Mouse (Mus musculus): ENCODE measurements at regions not wholly inside any gene's neighbourhood (a gene's known extent, or its start where the extent isn't known, plus 50 kb on each side); places are given as distances from the start of the nearest gene placed in this dataset.

DNA sequence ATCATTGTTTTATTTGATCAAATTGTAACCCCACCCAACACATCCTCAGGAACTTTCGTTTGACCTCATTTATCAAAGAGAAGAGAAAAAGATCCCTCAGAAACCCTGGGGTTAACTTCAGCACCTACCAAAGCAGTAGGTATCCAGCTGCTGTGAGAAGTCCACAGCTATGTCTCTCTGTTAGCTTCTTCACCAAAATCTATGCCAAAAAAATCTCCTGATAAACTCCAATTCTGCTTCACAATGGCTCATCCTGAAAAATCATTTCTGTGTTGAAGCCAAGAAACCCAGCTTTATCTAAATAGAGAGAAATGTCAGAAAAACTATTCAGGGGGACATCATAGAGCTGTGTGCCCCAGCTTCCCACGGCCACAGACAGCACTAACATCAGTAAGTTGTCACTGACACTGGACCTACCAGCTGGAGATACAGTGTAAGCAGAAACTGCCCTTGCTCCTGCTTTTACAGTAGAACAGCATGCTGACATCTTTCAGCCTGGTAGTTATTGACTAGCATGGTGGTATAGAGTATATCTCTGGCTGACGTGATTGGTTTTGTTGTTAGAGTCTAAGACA lies 146.4 kb downstream of the Rchy1 start:
- Histone ChIP-seq H3K9me3 (replicated peaks; ENCODE audit: low read length) (no peaks in the 10 kb centered on the region), H3K4me1 (replicated peaks; ENCODE audit: insufficient read depth, low read length) (no peaks in the 10 kb centered on the region), H3K9ac (ENCODE audit: low read depth, low read length) (no peak overlapping the region), H3K4me2 (ENCODE audit: low read length) (no peak overlapping the region), H3K27me3 (ENCODE audit: insufficient read depth, low read length) (no peaks in the 10 kb centered on the region), H3K27ac (no peak overlapping the region), H3K4me3 (replicated peaks; ENCODE audit: low read depth, low read length) (no peak overlapping the region), H3K36me3 (ENCODE audit: insufficient read depth, low read length) (no peaks in the 10 kb centered on the region)
- no peak for TF ChIP-seq CTCF (IDR thresholded peaks at IDR 0.05; ENCODE audit: low read depth)
- DNase-seq (ENCODE audit: low spot score) (no peak), ATAC-seq (replicated peaks; ENCODE audit: low FRiP score, low read depth) (no peak)
- WGBS: 82% methylated on average over 3 of the region's 3 CpGs

DNA sequence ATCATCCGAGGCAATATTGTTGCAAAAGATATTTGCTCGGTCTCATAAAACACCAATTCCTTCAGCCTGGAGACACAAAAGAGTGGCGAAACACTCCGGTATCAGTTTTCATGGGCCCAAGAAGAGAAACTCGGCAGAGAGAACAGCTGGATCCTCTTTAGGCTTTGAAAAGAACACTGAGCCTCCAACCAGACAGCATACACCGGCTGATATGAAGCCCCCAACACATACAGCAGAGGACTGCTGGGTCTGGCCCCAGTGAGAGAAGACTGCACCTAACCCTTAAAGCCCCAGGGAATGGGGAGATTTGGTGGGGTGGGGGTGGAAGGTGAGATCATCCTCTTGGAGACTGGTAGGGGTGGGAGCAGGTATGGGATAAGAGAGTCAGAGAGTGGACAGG lies 147.9 kb downstream of the Rchy1 start:
- no peak for DNase-seq (ENCODE audit: low spot score)
- Histone ChIP-seq H3K27me3 (ENCODE audit: insufficient read depth, low read length) (no peaks in the 10 kb centered on the region), H3K9me3 (replicated peaks; ENCODE audit: low read length) (no peaks in the 10 kb centered on the region), H3K36me3 (ENCODE audit: insufficient read depth, low read length) (no peaks in the 10 kb centered on the region), H3K9ac (ENCODE audit: low read depth, low read length) (no peak overlapping the region), H3K4me3 (replicated peaks; ENCODE audit: low read depth, low read length) (no peak overlapping the region), H3K4me2 (ENCODE audit: low read length) (no peak overlapping the region), H3K4me1 (replicated peaks; ENCODE audit: insufficient read depth, low read length) (no peaks in the 10 kb centered on the region), H3K27ac (no peak overlapping the region)
- ATAC-seq (replicated peaks; ENCODE audit: low FRiP score, low read depth): no peak; the same call in 1 of the 2 replicates
- WGBS: 39% methylated on average over 6 of the region's 6 CpGs
- no peak for TF ChIP-seq CTCF (IDR thresholded peaks at IDR 0.05; ENCODE audit: low read depth)

DNA sequence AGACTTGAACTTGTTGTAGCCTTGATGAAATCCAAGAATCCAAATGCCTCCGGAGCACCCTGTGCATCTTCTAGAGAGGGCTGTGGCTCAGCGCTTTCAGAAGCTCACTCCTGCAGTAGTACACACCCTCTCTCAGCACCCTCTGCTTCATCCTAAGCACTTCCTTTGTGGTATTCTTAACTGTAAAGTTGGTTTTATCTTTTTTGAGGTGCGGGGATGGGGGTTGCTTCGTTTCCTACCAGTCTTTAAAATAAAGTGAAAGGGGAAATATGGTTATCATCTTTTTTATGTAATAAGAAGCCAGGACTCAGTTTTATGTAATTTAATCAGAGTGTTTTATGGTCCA lies 148.5 kb downstream of the Rchy1 start:
- no peaks in the 10 kb centered on the region for H3K27me3 ChIP-seq (ENCODE audit: insufficient read depth, low read length)
- DNase-seq (ENCODE audit: low spot score): no peak
- no peaks in the 10 kb centered on the region for H3K9me3 ChIP-seq (replicated peaks; ENCODE audit: low read length)
- H3K4me3 ChIP-seq (replicated peaks; ENCODE audit: low read depth, low read length): no peak overlapping the region
- H3K27ac ChIP-seq: no peak overlapping the region
- no peaks in the 10 kb centered on the region for H3K36me3 ChIP-seq (ENCODE audit: insufficient read depth, low read length)
- ATAC-seq (replicated peaks; ENCODE audit: low FRiP score, low read depth): no peak
- H3K4me1 ChIP-seq (replicated peaks; ENCODE audit: insufficient read depth, low read length): no peaks in the 10 kb centered on the region
- TF ChIP-seq CTCF (IDR thresholded peaks at IDR 0.05; ENCODE audit: low read depth): no peak
- H3K9ac ChIP-seq (ENCODE audit: low read depth, low read length): no peak overlapping the region
- H3K4me2 ChIP-seq (ENCODE audit: low read length): no peak overlapping the region
- WGBS: 43% methylated on average over 4 of the region's 4 CpGs

DNA sequence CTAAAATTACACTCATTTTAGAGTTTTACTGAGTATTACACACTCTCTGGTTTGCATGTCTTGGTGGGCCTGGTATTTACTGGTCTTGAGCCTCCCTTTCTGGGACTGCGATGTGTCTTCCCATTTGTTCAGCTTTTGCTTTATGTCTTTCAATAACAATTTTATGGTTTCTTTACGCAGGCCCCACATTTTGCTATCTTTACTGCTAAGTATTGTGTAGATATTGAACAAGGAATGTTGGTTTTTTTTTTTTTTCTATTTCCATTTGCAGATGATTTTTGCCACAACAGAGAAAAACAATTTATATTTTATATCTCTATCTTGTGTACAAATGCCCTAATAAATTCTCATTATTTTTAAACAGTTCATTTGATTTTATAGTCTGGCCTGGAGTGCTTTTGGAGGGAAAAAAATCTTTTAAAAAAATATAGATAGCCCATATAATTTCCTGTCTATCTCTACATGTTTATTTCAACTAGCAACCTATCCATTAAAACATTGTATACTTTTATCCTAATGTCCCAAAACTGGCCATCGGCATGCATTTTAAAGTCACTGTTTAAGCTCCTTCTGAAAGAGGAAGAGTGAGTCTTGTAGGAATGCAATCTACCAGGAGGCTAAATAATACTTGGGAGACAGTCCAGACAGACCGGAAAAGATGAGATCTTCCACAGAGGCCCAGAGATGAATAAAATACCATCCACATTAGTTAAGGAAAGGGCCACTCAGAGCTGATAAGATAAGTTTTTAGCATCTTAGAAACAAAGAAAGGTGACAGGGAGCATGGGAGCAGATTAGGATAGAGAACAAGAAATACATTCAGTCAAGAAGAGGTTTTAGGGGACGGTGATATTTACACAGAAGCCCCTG lies 149.1 kb downstream of the Rchy1 start:
- Histone ChIP-seq H3K27ac (no peak overlapping the region), H3K36me3 (ENCODE audit: insufficient read depth, low read length) (no peaks in the 10 kb centered on the region), H3K9ac (ENCODE audit: low read depth, low read length) (no peak overlapping the region), H3K9me3 (replicated peaks; ENCODE audit: low read length) (no peaks in the 10 kb centered on the region), H3K4me3 (replicated peaks; ENCODE audit: low read depth, low read length) (no peak overlapping the region), H3K4me1 (replicated peaks; ENCODE audit: insufficient read depth, low read length) (no peaks in the 10 kb centered on the region), H3K27me3 (ENCODE audit: insufficient read depth, low read length) (no peaks in the 10 kb centered on the region), H3K4me2 (ENCODE audit: low read length) (no peak overlapping the region)
- ATAC-seq (replicated peaks; ENCODE audit: low FRiP score, low read depth): no peak
- TF ChIP-seq CTCF (IDR thresholded peaks at IDR 0.05; ENCODE audit: low read depth): no peak
- 71% methylated on average over 5 of the region's 5 CpGs for WGBS
- no peak for DNase-seq (ENCODE audit: low spot score)

DNA sequence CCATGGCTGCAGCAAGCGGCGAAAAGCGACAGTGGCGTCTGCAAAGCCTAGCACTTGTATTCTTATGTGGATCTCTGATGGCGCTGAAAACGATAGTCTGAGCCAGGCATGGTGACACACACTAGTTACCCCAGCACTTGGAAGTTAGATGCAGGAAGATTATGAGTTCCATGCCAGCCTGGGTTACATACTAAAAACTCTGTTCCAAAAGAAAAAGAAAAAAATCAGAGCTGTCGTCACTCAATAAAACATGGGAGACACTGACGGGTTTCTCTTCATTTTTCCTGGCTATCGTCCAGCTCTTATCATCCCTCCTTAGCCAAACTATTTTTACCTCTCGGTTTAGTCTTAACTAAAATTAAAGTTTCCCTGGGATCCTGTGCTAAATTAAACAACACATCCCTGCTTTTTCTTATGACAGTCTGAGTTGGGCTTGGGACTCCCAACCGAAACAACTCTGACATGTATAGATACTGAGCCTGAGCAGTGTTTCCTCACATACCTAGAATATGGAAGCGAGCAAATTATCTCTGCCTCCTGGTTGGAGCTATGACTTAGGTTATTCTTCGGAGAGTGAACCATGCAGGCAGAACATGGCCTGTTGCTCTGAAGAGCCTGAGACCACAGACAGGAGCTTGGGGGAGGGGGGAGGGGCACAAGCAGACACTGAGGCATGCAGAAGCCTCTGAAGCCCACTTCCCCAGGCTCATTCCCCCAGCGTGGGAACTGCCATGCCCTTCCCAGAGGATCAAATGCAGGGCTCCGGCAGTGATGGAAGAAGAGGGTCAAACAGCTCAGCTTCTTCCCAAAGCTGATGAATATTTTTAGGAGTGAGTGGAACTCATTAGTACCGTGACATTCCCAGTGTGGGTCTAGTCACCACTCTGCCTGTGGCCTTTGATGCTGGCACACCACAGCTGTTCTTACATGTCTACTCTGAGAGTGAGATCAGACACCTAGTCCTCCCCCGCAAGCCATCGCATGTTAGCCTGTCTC lies 155.5 kb downstream of the Rchy1 start:
- no peaks in the 10 kb centered on the region for H3K4me1 ChIP-seq (replicated peaks; ENCODE audit: insufficient read depth, low read length)
- no peaks in the 10 kb centered on the region for H3K9me3 ChIP-seq (replicated peaks; ENCODE audit: low read length)
- no peaks in the 10 kb centered on the region for H3K27me3 ChIP-seq (ENCODE audit: insufficient read depth, low read length)
- H3K4me2 ChIP-seq (ENCODE audit: low read length): no peak overlapping the region
- H3K4me3 ChIP-seq (replicated peaks; ENCODE audit: low read depth, low read length): no peak overlapping the region
- TF ChIP-seq CTCF (IDR thresholded peaks at IDR 0.05; ENCODE audit: low read depth): no peak
- ATAC-seq (replicated peaks; ENCODE audit: low FRiP score, low read depth) (no peak), DNase-seq (ENCODE audit: low spot score) (peak; percentile 49)
- no peak overlapping the region for H3K9ac ChIP-seq (ENCODE audit: low read depth, low read length)
- no peak overlapping the region for H3K27ac ChIP-seq
- no peaks in the 10 kb centered on the region for H3K36me3 ChIP-seq (ENCODE audit: insufficient read depth, low read length)
- 58% methylated on average over 18 of the region's 18 CpGs for whole genome bisulfite sequencing

DNA sequence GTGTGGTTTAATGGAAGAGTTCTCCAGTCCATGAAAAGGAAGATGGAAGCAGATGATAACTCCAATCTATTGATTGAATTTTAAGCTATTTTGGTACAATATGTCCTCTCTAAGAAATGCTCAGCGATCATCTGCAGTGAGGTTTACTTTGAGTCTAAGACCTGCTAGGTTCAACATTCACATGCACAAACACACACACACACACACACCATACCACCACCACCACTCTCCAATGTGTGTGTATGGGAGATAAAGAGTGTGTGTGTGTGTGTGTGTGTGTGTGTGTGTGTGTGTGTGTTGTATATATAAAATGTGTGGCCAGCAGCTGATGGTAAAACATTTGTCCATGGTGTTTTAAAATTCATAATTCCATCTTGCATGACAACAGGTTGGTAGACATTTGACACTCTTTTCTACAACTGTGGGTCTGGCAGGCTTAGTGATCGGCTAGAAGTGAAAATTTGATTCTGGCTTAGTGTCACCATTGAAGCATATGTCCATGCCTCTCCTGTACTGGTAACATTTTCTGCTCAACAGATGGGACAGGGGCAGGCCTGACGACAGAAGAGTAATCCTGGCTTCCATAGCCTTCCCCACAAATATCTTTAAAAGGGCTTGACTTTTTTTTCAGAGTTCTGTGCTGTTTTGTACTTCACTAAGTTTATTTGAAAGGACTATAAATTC lies 161.4 kb downstream of the Rchy1 start:
- Histone ChIP-seq H3K9me3 (replicated peaks; ENCODE audit: low read length) (no peaks in the 10 kb centered on the region), H3K36me3 (ENCODE audit: insufficient read depth, low read length) (no peaks in the 10 kb centered on the region), H3K27me3 (ENCODE audit: insufficient read depth, low read length) (no peaks in the 10 kb centered on the region), H3K4me3 (replicated peaks; ENCODE audit: low read depth, low read length) (no peak overlapping the region), H3K9ac (ENCODE audit: low read depth, low read length) (no peak overlapping the region), H3K4me1 (replicated peaks; ENCODE audit: insufficient read depth, low read length) (no peaks in the 10 kb centered on the region), H3K27ac (no peak overlapping the region), H3K4me2 (ENCODE audit: low read length) (no peak overlapping the region)
- no peak for ATAC-seq (replicated peaks; ENCODE audit: low FRiP score, low read depth)
- no peak for TF ChIP-seq CTCF (IDR thresholded peaks at IDR 0.05; ENCODE audit: low read depth)
- WGBS: 85% methylated on average over 3 of the region's 3 CpGs
- no peak for DNase-seq (ENCODE audit: low spot score)

Data from kidney, postnatal 0 days (tissue).